Mouse (Mus musculus) cerebellum, adult 9-11 months (tissue): ENCODE results near the gene P2ry6.

ENCODE experiments used
- DNase-seq: peaks from one replicate; pipeline ENCODE4 v3.0.0; 2022

P2ry6 gene

DNA sequence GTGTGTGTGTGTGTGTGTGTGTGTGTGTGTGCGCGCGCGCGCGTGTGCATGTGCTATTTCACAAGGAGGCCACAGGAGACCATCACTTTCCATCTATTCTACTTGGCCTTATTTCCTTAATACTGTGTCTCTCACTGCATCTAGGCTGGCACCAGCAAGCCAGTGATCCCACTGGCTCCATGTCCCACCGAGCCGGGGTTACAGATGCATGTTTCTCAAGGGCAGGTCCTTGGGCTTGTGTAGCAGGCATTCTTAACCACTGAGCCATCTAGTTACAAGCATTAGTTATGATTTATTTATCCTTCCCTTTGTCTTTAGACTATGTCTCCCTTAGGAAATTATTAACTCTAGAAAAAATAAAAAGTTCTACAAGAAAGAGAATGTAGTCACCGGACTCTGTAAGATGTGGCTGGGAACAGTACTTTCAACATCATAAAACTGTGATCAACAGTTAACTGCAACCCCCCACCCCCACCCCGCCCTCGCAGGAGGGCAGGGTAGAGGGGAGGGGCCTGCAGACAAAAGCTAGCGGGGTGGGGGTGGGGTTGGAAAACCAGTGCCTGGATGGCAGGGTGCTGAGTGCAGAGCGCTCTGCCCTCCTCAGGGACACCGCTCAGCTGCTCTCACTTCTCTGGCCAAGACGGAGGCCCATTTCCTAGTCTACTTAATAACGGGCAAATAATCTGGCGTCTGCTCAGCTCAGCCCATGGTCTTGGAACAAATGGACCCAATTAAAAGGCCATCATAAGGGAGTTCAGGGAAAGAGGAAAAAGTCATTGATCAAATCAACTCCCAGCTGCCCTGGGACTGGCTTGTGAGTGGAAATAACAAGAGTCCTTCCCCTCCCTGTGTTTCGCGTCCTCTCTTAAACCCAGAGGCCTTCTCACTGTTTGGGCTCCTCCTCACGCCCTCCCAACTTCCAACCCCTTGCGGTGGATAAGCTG lies 10.3 kb upstream of the P2ry6 start:
- no peak for DNase-seq

- DNase-seq: no peak
Measured at GRCm38 (mm10) chr7:100979175-100979574, 4.7 kb upstream of the P2ry6 start.

DNA sequence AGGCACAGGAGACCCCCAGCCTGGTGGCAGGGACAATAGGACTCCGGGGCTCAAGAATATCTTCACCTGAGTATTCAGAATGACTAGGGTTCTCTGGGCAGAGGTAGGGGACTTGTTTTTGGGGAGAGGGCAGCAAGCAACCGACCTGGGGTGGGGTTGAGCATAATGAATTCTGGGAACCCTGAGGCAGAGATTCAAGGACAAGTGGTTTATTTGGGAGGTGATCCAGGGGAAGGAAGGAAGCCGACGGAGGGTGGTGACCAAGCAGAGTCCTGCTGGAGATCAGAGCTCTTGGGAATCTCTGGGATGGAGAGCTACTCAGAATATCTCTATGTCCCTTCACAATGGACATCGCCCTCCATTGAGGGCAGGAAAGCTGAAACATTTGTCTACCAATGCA lies 3.7 kb upstream of the P2ry6 start:
- no peak for DNase-seq

DNA sequence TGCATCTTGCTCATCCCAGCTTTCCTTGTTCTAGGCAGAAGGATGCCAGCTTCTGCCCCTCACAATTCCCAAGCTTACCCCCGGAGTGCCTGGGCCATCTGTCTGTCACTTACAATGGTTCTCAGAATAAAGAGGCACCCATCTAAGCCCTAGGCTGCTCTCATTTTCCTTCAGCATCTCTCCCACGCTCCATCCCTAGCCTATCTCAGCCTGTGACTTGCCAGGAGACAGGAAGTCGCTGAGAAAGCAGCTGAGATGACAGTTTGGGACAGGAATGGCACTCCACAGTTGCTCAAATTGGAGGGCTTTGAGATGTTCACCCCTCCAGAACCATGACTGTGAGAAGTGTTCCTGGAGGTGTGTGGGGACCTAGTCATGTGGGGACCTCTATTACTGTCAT lies 1.6 kb downstream of the P2ry6 start:
- DNase-seq: no peak

DNA sequence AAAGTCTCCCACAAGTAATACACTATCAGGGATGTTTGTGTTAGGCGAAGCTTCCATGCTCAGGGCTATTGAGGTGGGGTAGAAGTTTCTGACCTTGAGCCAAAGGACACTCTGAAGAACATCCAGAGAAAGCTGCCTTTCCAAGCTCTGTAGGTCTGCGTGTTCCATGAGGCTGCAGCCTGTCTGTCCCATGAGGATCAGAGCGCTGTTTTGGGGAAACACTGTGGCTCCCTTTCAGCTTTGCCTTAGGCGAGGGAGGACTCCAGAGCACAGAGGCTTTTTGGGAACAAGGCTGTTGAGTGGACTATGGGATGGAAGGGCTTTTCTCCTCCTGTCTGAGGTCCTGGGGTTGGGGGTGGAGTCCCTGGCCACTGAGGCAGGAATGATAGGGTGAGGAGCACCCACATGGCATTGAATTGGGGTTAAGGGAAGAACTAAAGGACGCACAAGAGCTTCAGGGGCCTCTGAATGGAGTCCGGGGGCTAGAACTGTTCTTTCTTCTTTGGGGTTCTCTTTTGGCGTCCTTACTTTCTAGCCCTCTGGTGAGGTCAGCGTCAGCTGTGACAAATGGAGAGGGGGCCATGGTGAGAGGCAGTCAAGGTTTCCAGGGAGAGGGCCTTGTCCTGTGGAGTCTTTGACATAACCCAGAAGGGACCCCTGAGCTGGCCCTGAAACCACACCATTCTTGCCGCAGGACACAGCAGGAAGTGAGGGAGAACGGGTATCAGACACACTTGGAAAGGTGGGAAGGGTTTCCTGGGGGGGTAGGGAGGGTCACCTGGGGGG lies 5.4 kb downstream of the P2ry6 start:
- no peak for DNase-seq

DNA sequence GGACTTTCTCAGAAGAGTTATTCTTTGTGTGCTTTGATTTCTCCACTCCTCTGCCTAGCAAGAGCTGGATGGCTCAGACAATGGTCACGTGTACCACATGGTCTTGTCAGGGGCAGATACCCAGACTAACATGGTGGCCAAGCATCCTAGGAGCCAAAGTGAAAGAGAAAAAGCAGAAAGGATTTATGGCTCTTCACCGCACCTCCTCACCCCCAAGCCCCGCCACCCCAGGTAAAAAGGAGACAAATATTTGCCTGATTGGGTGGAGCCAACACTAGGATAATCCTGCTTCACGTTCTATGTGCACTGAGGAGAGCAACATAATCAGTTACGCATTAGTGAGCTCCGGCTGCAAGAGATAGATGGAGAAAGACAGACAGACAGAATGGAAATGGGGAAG lies 6.1 kb downstream of the P2ry6 start:
- no peak for DNase-seq

- no peak for DNase-seq
Measured at GRCm38 (mm10) chr7:100967850-100968249, 6.6 kb downstream of the P2ry6 start.

GRCm38 (mm10) chr7:100966014-100966413 lies 8.4 kb downstream of the P2ry6 start:
- no peak for DNase-seq

DNA sequence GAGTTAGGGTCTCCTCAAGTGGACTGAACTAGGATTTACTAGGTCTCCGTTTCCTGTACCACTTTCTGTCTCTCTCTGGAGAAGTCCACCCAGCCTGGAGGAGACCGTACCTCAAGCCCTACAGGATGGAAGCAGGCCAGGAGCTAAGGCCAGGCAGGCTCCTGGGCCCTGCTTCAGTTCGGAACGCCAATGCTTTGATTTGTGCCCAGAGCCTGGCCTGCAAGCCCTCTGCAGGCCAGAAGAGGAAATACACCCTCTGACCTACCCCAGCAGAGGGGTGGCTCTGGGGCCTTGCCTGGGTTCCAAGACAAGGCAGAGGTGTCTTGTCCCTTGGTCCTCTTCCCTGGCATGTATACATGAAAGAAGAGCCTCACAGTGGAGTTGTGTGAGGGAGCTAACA lies 9.4 kb downstream of the P2ry6 start:
- DNase-seq: no peak

GRCm38 (mm10) chr7:100964242-100964641 lies 10.2 kb downstream of the P2ry6 start:
- DNase-seq: no peak

DNA sequence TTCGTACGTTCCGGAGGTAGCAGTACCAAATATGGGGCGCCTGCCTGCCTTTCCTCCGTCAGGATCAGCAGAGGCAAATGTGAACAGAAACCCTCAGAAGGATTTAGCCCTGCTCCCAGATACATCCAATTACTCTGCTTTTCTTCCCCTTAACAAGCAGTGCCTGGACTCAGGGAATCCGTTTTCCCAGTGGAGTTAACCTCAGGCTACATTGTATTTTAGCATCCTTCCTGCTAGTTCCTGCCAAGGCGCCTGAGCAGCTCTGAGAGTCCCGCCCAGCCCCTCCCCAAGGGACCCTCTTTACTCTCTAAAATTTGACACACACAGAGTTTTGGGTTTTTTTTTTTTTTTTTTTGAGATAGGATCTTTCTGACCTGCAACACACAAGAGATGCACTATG lies 11.1 kb downstream of the P2ry6 start:
- no peak for DNase-seq

DNA sequence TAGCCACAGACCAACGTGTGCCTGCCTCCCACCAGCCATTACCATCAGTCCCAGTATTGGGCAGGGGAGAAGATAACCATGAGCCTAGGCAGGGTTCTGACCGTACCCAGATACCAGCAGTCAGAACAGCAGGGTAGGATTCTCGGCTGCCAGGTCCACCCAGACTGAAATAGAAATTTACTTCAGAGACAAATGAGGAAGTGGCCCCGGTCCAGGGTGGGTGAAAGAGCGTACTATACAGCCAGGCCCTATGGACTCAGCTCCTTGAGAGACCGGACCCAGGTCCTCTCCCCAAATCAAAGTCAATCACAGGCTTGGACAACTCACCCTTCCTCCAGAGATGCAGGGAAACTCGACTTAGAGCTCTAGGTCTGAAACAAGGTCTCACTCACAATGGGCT lies 13.3 kb downstream of the P2ry6 start:
- no peak for DNase-seq

- no peak for DNase-seq
Measured at GRCm38 (mm10) chr7:100960462-100960861, 14.0 kb downstream of the P2ry6 start.

DNA sequence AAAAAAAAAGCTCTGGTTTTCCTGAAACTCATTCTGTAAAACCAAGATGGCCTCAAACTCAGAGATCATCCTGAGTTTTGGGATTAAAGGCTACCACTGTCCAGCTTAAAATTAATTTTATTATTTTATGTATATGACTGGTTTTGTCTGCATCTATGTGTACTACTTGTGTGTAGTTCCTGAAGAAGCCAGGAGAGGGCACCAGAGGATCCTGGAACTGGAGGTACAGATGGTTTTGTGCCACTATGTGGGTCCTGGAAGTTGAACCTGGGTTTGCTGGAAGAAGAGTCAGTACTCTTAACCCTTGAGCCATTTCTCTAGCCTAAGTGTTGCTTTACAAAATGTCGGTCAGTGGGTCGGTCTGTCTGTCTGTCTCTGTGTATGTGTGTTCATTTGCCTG lies 16.0 kb downstream of the P2ry6 start:
- DNase-seq: no peak

GRCm38 (mm10) chr7:100952686-100953085 lies 21.8 kb downstream of the P2ry6 start:
- no peak for DNase-seq

DNA sequence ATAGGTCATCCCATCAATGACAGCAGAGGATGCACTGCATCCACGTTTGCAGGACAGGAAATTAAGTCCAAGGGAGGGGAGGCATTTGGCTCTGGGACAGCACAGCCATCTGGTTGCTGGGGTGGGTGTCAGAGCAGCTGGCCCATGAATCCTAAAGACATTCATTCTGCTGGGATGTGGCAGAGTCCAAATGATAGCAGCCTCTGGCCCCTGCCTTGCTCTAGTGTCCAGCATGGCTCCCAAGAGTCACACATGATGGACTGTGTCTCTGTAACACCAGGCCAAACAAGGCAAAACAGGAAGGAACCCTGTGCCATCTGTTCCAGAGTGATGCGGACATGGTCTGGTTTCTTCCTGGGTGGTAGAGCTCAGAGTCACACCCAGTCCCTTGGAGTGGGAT lies 22.5 kb downstream of the P2ry6 start:
- no peak for DNase-seq

DNA sequence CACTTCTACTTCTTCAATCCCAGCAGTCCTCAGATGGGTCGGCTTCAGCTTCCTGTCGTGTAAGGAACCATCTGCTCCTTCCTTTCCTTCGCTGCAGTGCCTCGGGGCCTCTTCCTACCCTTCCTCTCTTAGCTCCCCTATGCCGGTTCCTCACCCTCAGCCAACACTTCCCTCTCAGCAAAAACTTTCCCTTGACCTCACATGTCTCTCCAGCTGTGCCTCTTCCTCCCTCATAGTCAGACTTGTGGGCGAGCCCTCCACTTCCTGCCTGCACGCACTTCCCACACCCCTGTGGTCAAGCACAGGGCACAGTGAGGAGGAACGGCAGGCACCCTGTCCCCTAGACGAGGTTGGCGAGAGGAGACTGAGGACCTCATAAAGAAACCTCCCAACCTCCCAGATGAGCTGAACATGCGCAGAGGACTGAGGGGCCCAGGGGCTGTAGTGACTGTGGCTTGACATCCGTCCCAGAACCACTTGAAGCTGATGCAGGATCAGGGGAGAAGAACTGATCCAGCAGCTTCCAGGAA lies 23.9 kb downstream of the P2ry6 start:
- no peak for DNase-seq

DNA sequence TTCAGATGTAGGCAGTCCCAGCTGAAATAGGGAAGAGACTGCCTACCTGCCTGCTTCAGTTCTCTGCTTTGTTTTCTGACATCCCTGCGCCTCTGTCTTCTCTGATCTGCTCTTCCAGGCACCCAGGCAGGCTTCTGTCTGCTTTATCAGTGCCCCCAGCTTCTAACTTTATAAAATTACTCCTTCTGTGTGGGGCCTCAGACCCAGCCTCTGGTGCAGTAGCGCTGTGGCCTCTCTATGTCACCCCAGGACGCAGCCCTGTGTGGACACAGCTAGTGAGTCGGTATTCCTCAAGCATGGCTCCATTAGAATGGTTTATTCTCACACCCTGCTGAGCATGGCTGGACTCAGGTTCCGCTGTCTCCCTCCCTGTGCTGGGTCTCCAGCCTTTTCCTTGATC lies 24.4 kb downstream of the P2ry6 start:
- DNase-seq: no peak

DNA sequence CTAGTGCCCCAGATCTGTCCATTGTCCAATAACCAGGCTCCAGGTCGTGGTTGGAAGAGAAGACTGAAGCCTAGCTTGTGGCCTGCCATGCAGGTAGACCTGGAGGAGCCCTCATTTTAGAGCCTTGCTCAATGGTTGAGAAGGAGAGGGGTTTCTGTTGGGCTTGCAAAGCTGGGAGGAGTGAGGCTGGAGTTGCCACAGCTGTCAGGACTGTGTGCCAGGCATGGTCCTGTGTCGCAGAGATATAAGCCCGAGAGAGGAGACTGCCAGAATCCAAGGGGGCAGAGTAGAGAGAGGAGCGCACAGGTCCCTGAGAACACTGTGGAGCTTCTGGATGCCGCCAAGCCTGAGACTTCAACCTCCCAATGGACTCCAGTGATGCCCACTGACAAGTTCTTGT lies 29.7 kb downstream of the P2ry6 start:
- no peak for DNase-seq

- DNase-seq: no peak
Measured at GRCm38 (mm10) chr7:100944306-100944705, 30.1 kb downstream of the P2ry6 start.

GRCm38 (mm10) chr7:100942789-100943615 lies 31.4 kb downstream of the P2ry6 start:
- peak; percentile 65 for DNase-seq

GRCm38 (mm10) chr7:100941169-100941568 lies 33.3 kb downstream of the P2ry6 start:
- DNase-seq: no peak

GRCm38 (mm10) chr7:100938106-100938505 lies 36.3 kb downstream of the P2ry6 start:
- DNase-seq: no peak
